Mouse (Mus musculus) thymus, adult 2 months (tissue): ENCODE data around the gene Gm3336.

Experiments
- CTCF ChIP-seq: fragments of 200-500 bp; IDR thresholded peaks from 2 replicates; pipeline ENCODE4 v1.5.1; 2012; ENCODE audit warnings: mild to moderate bottlenecking, control low read depth, low read length, moderate library complexity, borderline replicate concordance; ENCODE audit not compliant: control insufficient read depth, poor library complexity, insufficient read depth; ENCODE audit errors: extremely low read depth
- POLR2A ChIP-seq: fragments of 200-500 bp; IDR thresholded peaks from 2 replicates; pipeline ENCODE4 v1.6.1; 2012; ENCODE audit warnings: mild to moderate bottlenecking, low read length, control low read depth, moderate library complexity; ENCODE audit not compliant: control insufficient read depth, poor library complexity, insufficient read depth; ENCODE audit errors: extremely low read depth

GRCm38 (mm10) chr8:70754871-70755660, 36.7 kb downstream of the Gm3336 start:
- TF ChIP-seq POLR2A (no peak), CTCF (no peak)
